ENCODE assay signal across 21 mouse cellular contexts in genomic region chr5:135383771-135384170, GRCm38 (mm10). TPM values are rescaled to one million over a fixed set of nuclear protein-coding genes. Genes with fewer than 3 reads are reported as not detected.
A peak's percentile ranks its signal among the peaks of the same experiment; 100 is the strongest.
DNase-seq lines count a peak whose midpoint lies in the region; ATAC-seq and TF ChIP-seq lines count a peak whose summit lies in the region.
"Had no signal": no experiment of that assay in that cellular context is flagged by ENCODE, and none has a peak within 500 bp of the region (broad histone marks: within the 10 kb centered on the region; RNA-seq: fewer than 3 reads in every experiment).

No protein-coding gene starts in this region.

- intact Hi-C loops in left cerebral cortex, adult 2 months (cut with DNase I) = no loop called here
- intact Hi-C loops in left cerebral cortex, postnatal 4 days (cut with DNase I) = no loop called here

- H3K4me3 ChIP-seq in left cerebral cortex, adult 2 months = no peak overlapping the region
- H3K4me3 ChIP-seq: embryonic facial prominence, embryonic 13.5 days; forebrain, embryonic 13.5 days; heart, embryonic 13.5 days; hindbrain, embryonic 13.5 days; intestine, embryonic 15.5 days had no signal

- peak; percentile 3 for TF ChIP-seq CTCF in left cerebral cortex, adult 2 months (IDR thresholded peaks at IDR 0.05)

- peak; percentile 31; the same call in 1 of the 2 replicates for ATAC-seq in frontal cortex, adult (ENCODE audit: low TSS enrichment)
- ATAC-seq: forebrain, embryonic 13.5 days; intestine, embryonic 15.5 days had no signal

- no peak overlapping the region for H3K27ac ChIP-seq in left cerebral cortex, adult 2 months
- H3K27ac ChIP-seq: embryonic facial prominence, embryonic 13.5 days; forebrain, embryonic 13.5 days; heart, embryonic 13.5 days; hindbrain, embryonic 13.5 days; intestine, embryonic 15.5 days had no signal

- no peak for DNase-seq in frontal cortex, postnatal 36 days (ENCODE audit: low spot score in 2 of 2)
- DNase-seq in left cerebral cortex, adult 2 months (ENCODE audit: extremely low spot score in 1 of 2, low spot score in 2 of 2) = no peak
- no peak for DNase-seq in left cerebral cortex, postnatal 4 days
- DNase-seq in ZHBTc4 (ENCODE audit: low read depth, low spot score) = peak; percentile 53
- no peak for DNase-seq in thymus, postnatal 0 days (ENCODE audit: low spot score)
- DNase-seq in ovary, postnatal 14 days (ENCODE audit: low spot score) = no peak
- DNase-seq: adrenal gland, postnatal 10 days; cerebellum, adult 18-20 months; cerebellum, adult 9-11 months; cerebellum, postnatal 36 days; gastrocnemius, postnatal 14 days; heart, postnatal 4 days had no signal

RNA-seq across cellular contexts. Expression of gene Pom121, which starts 10.6 kb away (rescaled TPM):
- total RNA-seq in left cerebral cortex, adult 2 months (2021) = 10 to 100 TPM; 56.6 to 58.3 TPM
- total RNA-seq in left cerebral cortex, postnatal 4 days (2021) = 10 to 100 TPM; 44.9 to 45.4 TPM
- 8.5 and 10.4 TPM in 2 replicates for polyA plus RNA-seq in thymus, postnatal 0 days (2015; fragmentation: Nextera tagmentation; extraction: Ambion mirVana)

RNA-seq across cellular contexts. Expression of gene Nsun5, which starts 14.0 kb away (rescaled TPM):
- total RNA-seq in left cerebral cortex, adult 2 months (2021) = 10 to 100 TPM; 22.2 to 22.6 TPM
- 10 to 100 TPM; 31.2 to 34.1 TPM for total RNA-seq in left cerebral cortex, postnatal 4 days (2021)
- 37.5 and 40.1 TPM in 2 replicates for polyA plus RNA-seq in thymus, postnatal 0 days (2015; fragmentation: Nextera tagmentation; extraction: Ambion mirVana)

RNA-seq across cellular contexts. Expression of gene Trim50, which starts 30.7 kb away (rescaled TPM):
- not detected for total RNA-seq in left cerebral cortex, adult 2 months (2021)
- not detected for total RNA-seq in left cerebral cortex, postnatal 4 days (2021)
- polyA plus RNA-seq in thymus, postnatal 0 days (2015; fragmentation: Nextera tagmentation; extraction: Ambion mirVana) = not detected in 2 replicates
- total RNA-seq: adrenal gland, postnatal 10 days; gastrocnemius, postnatal 14 days; granulocyte monocyte progenitor cell, adult 5-6 weeks; heart, postnatal 4 days had no signal
- polyA plus RNA-seq: C2C12; forebrain, embryonic 13.5 days; heart, embryonic 13.5 days; heart, postnatal 0 days; hindbrain, embryonic 13.5 days had no signal

RNA-seq across cellular contexts. Expression of gene Fkbp6, which starts 33.9 kb away (rescaled TPM):
- under 1 TPM in 1 of 2 experiments, not detected in 1; 0.44 TPM for total RNA-seq in left cerebral cortex, adult 2 months (2021)
- total RNA-seq in left cerebral cortex, postnatal 4 days (2021) = under 1 TPM; 0.42 to 0.64 TPM
- polyA plus RNA-seq in thymus, postnatal 0 days (2015; fragmentation: Nextera tagmentation; extraction: Ambion mirVana) = 0.16 TPM in 1 of 2 replicates, not detected in the other
- total RNA-seq: gastrocnemius, postnatal 14 days had no signal
- polyA plus RNA-seq: C2C12; embryonic facial prominence, embryonic 13.5 days; forebrain, embryonic 13.5 days; heart, postnatal 0 days had no signal
